Mouse (Mus musculus): ENCODE data around the gene Ldha. TPM values are rescaled to one million over a fixed set of nuclear protein-coding genes. Genes with fewer than 3 reads are reported as not detected.

Ldha gene
- 389 and 492 TPM in 2 replicates for polyA plus RNA-seq (2012; rRNA removed)

GRCm38 (mm10) chr7:46840787-46841525, at the start of gene Ldha:
Gene Ldha, plus strand, starts transcription at chr7:46841475.

DNA sequence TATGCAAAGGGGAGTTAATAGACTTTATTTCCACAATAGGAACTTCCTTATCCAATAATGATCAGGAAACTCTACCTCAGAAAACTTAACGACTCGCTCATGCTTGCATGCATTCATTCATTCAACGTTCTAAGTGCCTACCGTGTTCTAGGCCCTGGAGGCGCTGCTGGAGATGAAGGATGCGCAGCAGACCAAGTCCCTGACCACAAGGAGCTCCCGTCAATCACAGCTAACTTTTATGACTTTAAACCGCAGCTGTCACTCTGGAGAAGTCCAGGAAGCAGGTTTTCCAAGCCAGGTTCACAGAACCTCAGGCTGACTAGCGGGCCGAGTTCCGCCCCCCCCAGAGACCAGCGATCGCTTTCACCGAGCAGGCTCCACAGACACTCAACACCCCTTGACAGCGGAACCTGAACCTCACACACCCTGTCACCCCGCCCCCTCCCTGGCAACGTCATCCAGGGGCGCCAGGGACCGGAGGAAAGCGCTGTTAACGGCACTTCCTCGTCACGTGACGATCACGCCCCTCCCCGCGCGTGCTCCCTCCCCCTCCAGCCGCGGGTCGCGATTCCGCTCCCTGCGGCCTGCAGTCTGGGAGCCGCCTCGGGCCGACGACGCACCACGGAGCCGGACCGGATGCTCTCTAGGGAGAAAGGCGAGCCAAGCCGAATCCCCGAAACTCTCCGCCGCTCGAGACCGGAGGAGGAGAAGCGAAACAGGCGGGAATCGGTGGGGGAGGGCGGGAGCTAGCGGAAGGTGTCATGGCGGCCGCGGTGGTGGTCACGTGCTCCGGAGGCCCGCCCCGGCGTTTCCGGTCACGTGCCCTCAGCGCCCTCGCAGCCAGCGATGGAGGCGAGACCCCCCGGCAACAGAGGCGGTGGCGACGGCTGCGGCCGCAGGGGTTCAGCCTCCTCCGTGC, 45.7 kb upstream of the Ldha start, which contains the start of the genes Hps5 and Gtf2h1:
TSS of gene Hps5 (minus strand) at position 778 of the 919 bp plus-strand sequence.
TSS of gene Gtf2h1 (plus strand) at position 817 of the 919 bp plus-strand sequence.

GRCm38 (mm10) chr7:46860996-46861395, 19.7 kb downstream of the Ldha start, which contains the start of gene Ldhc:
Gene Ldhc, plus strand, starts transcription at chr7:46861203.

Other genes with a start within 250 kb of the Ldha start
- gene Sergef, start 201.7 kb upstream of the Ldha start, polyA plus RNA-seq (2012; rRNA removed) = 16.2 and 17.2 TPM in 2 replicates
- gene Tph1, start 168.9 kb upstream of the Ldha start, polyA plus RNA-seq (2012; rRNA removed) = not detected in 2 replicates
- gene Saal1, start 130.8 kb upstream of the Ldha start, polyA plus RNA-seq (2012; rRNA removed) = 10.4 and 11.7 TPM in 2 replicates
- gene Saa3, start 125.8 kb upstream of the Ldha start, polyA plus RNA-seq (2012; rRNA removed) = 0.73 and 1.8 TPM in 2 replicates
- 0.12 TPM in 1 of 2 replicates, not detected in the other for gene Saa4, start 108.9 kb upstream of the Ldha start, polyA plus RNA-seq (2012; rRNA removed)
- not detected in 2 replicates for gene Saa1, start 98.5 kb upstream of the Ldha start, polyA plus RNA-seq (2012; rRNA removed)
- 0.75 and 1.9 TPM in 2 replicates for gene Saa2, start 89.7 kb upstream of the Ldha start, polyA plus RNA-seq (2012; rRNA removed)
- gene Hps5, start 45.4 kb upstream of the Ldha start, polyA plus RNA-seq (2012; rRNA removed) = 14.9 and 15.9 TPM in 2 replicates
- 7.0 and 8.1 TPM in 2 replicates for gene Gtf2h1, start 45.4 kb upstream of the Ldha start, polyA plus RNA-seq (2012; rRNA removed)
- 0.15 and 0.36 TPM in 2 replicates for gene Ldhc, start 19.7 kb downstream of the Ldha start, polyA plus RNA-seq (2012; rRNA removed)
- gene Tsg101, start 78.5 kb downstream of the Ldha start, polyA plus RNA-seq (2012; rRNA removed) = 62.7 and 104 TPM in 2 replicates
- 2.5 and 2.9 TPM in 2 replicates for gene Uevld, start 117.1 kb downstream of the Ldha start, polyA plus RNA-seq (2012; rRNA removed)
- not detected in 2 replicates for gene Gm9999, start 142.1 kb downstream of the Ldha start, polyA plus RNA-seq (2012; rRNA removed)
- 6.5 and 7.4 TPM in 2 replicates for gene Spty2d1, start 166.9 kb downstream of the Ldha start, polyA plus RNA-seq (2012; rRNA removed)
- 887 and 1,076 TPM in 2 replicates for gene Tmem86a, start 209.1 kb downstream of the Ldha start, polyA plus RNA-seq (2012; rRNA removed)

All from ovary, adult 2 months (tissue).